Mouse (Mus musculus) heart, postnatal 10 days (tissue): ENCODE measurements around the gene Ncam1. TPM values are rescaled to one million over a fixed set of nuclear protein-coding genes. Genes with fewer than 3 reads are reported as not detected.

Source experiments
- DNase-seq, 2 experiments: peaks; one replicate each; pipeline ENCODE4 v3.0.0; 2021
- intact Hi-C: fragments of 180-260 bp; cut with DNase I; formaldehyde crosslinking; loops from one replicate; pipeline ENCODE4 v1.15.1; 2025
- total RNA-seq, 2 experiments: library from RNA; stranded (reverse); gene quantifications; 2 replicates each; pipeline ENCODE4 v1.2.3; 2021

Gene Ncam1
- total RNA-seq, 2 experiments from 2014 or later, result 28.3 to 29.5 TPM

GRCm38 (mm10) chr9:49756725-49757124 is 42.0 kb downstream of the Ncam1 start:
- intact Hi-C loops, result no loop called here
- DNase-seq, result no peak

- no peak for DNase-seq
- intact Hi-C loops, result no loop called here
These were observed 43.5 kb downstream of the Ncam1 start for GRCm38 (mm10) chr9:49755214-49755613.

GRCm38 (mm10) chr9:49751466-49751865 is 47.3 kb downstream of the Ncam1 start:
- intact Hi-C loops, result no loop called here
- DNase-seq, result no peak

GRCm38 (mm10) chr9:49746176-49746575 is 52.5 kb downstream of the Ncam1 start:
- intact Hi-C loops, result no loop called here
- no peak for DNase-seq

- no peak for DNase-seq
- intact Hi-C loops, result no loop called here
These were observed 53.0 kb downstream of the Ncam1 start for GRCm38 (mm10) chr9:49745696-49746095.

GRCm38 (mm10) chr9:49744286-49744685 is 54.4 kb downstream of the Ncam1 start:
- DNase-seq, result no peak
- intact Hi-C loops, result no loop called here

- intact Hi-C loops, result no loop called here
- DNase-seq, result no peak
These were observed 58.8 kb downstream of the Ncam1 start for GRCm38 (mm10) chr9:49739935-49740334.

GRCm38 (mm10) chr9:49738546-49738945 is 60.2 kb downstream of the Ncam1 start:
- intact Hi-C loops, result no loop called here

GRCm38 (mm10) chr9:49737166-49737565 is 61.6 kb downstream of the Ncam1 start:
- DNase-seq, result peak in 1 of 2 experiments; percentile 18
- intact Hi-C loops, result no loop called here

More at GRCm38 (mm10) chr9:49738546-49738945, 60.2 kb downstream of the Ncam1 start:
- DNase-seq, result no peak

- DNase-seq, result no peak
- intact Hi-C loops, result no loop called here
These were observed 64.2 kb downstream of the Ncam1 start for GRCm38 (mm10) chr9:49734348-49735007.

- DNase-seq, result no peak
- intact Hi-C loops, result no loop called here
These were observed 65.0 kb downstream of the Ncam1 start for GRCm38 (mm10) chr9:49733726-49734125.

GRCm38 (mm10) chr9:49729479-49729878 is 69.2 kb downstream of the Ncam1 start:
- no peak for DNase-seq

GRCm38 (mm10) chr9:49728211-49728610 is 70.5 kb downstream of the Ncam1 start:
- DNase-seq, result no peak

More at GRCm38 (mm10) chr9:49729479-49729878, 69.2 kb downstream of the Ncam1 start:
- intact Hi-C loops, result no loop called here

GRCm38 (mm10) chr9:49722765-49723164 is 76.0 kb downstream of the Ncam1 start:
- intact Hi-C loops, result no loop called here
- no peak for DNase-seq

More at GRCm38 (mm10) chr9:49728211-49728610, 70.5 kb downstream of the Ncam1 start:
- intact Hi-C loops, result no loop called here

GRCm38 (mm10) chr9:49715121-49715520 is 83.6 kb downstream of the Ncam1 start:
- intact Hi-C loops, result loop anchor here (2.0 kb wide), 1 partner anchor 458 kb away; no protein-coding TSS in a partner anchor
- peak in 1 of 2 experiments; percentile 5 for DNase-seq

- intact Hi-C loops, result loop anchor here (2.0 kb wide), 1 partner anchor 459 kb away; no protein-coding TSS in a partner anchor
- no peak for DNase-seq
These were observed 84.6 kb downstream of the Ncam1 start for GRCm38 (mm10) chr9:49714091-49714490.

GRCm38 (mm10) chr9:49707646-49708045 is 91.1 kb downstream of the Ncam1 start:
- DNase-seq, result no peak
- intact Hi-C loops, result no loop called here

GRCm38 (mm10) chr9:49704196-49704967 is 94.3 kb downstream of the Ncam1 start:
- intact Hi-C loops, result no loop called here
- DNase-seq, result no peak

- no peak for DNase-seq
- intact Hi-C loops, result no loop called here
These were observed 103.4 kb downstream of the Ncam1 start for GRCm38 (mm10) chr9:49695371-49695770.

GRCm38 (mm10) chr9:49692791-49693190 is 105.9 kb downstream of the Ncam1 start:
- peak in 1 of 2 experiments; percentile 4 for DNase-seq
- intact Hi-C loops, result no loop called here

GRCm38 (mm10) chr9:49691344-49691743 is 107.4 kb downstream of the Ncam1 start:
- no peak for DNase-seq
- intact Hi-C loops, result no loop called here
